Mouse (Mus musculus): ENCODE measurements around the gene Cenpo. TPM values are rescaled to one million over a fixed set of nuclear protein-coding genes. Genes with fewer than 3 reads are reported as not detected.

The Cenpo gene
- polyA plus RNA-seq, 1 experiment: 14.9 TPM

GRCm38 (mm10) chr12:4173108-4173790 is 60.8 kb downstream of the Cenpo start:
- Histone ChIP-seq H3K4me1 (ENCODE audit: control insufficient read depth, insufficient read depth, low read length) (no peaks in the 10 kb centered on the region), H3K27ac (ENCODE audit: control insufficient read depth, insufficient read depth, low read depth, low read length, poor library complexity) (no peak overlapping the region), H3K4me3 (replicated peaks; ENCODE audit: control insufficient read depth, low read depth, low read length) (no peak overlapping the region)
- WGBS: 92% methylated on average over 15 of the region's 15 CpGs
- TF ChIP-seq CTCF (IDR thresholded peaks at IDR 0.05; ENCODE audit: control insufficient read depth, insufficient read depth, low read length): no peak
- TF ChIP-seq POLR2A (IDR thresholded peaks at IDR 0.05; ENCODE audit: borderline replicate concordance, control insufficient read depth, low read depth, low read length): no peak

- 83% methylated on average over 5 of the region's 5 CpGs for WGBS
- H3K4me3 ChIP-seq (replicated peaks; ENCODE audit: control insufficient read depth, low read depth, low read length): no peak overlapping the region
- TF ChIP-seq POLR2A (IDR thresholded peaks at IDR 0.05; ENCODE audit: borderline replicate concordance, control insufficient read depth, low read depth, low read length) (no peak), CTCF (IDR thresholded peaks at IDR 0.05; ENCODE audit: control insufficient read depth, insufficient read depth, low read length) (no peak)
- H3K27ac ChIP-seq (ENCODE audit: control insufficient read depth, insufficient read depth, low read depth, low read length, poor library complexity): no peak overlapping the region
- H3K4me1 ChIP-seq (ENCODE audit: control insufficient read depth, insufficient read depth, low read length): no peaks in the 10 kb centered on the region
Measured at GRCm38 (mm10) chr12:4169622-4170021, 64.5 kb downstream of the Cenpo start.

- TF ChIP-seq CTCF (IDR thresholded peaks at IDR 0.05; ENCODE audit: control insufficient read depth, insufficient read depth, low read length): no peak
- no peak for TF ChIP-seq POLR2A (IDR thresholded peaks at IDR 0.05; ENCODE audit: borderline replicate concordance, control insufficient read depth, low read depth, low read length)
- Histone ChIP-seq H3K4me3 (replicated peaks; ENCODE audit: control insufficient read depth, low read depth, low read length) (no peak overlapping the region), H3K4me1 (ENCODE audit: control insufficient read depth, insufficient read depth, low read length) (no peaks in the 10 kb centered on the region), H3K27ac (ENCODE audit: control insufficient read depth, insufficient read depth, low read depth, low read length, poor library complexity) (no peak overlapping the region)
- WGBS: 82% methylated on average over 1 of the region's 1 CpGs
Measured at GRCm38 (mm10) chr12:4169058-4169457, 65.0 kb downstream of the Cenpo start.

DNA sequence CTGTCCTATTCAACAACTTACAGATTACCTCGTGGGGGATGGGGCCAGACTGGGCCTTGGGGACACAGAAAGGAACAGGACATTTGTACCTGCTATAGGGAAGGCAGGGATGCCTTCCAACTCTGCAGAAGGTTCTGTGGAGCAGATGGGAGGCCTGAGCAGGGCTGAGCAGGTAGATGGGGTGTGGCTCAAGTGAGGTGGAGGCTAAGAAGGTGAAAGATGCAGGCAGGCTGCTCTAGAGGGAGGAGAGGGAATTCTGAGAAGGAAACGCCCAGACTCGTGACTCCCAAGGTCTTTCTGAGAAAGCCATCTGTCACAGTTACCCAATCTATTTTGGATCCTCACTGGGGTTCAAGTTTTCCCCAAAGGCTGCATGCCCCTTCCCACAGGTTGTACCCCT is 67.1 kb downstream of the Cenpo start:
- TF ChIP-seq POLR2A (IDR thresholded peaks at IDR 0.05; ENCODE audit: borderline replicate concordance, control insufficient read depth, low read depth, low read length) (no peak), CTCF (IDR thresholded peaks at IDR 0.05; ENCODE audit: control insufficient read depth, insufficient read depth, low read length) (no peak)
- Histone ChIP-seq H3K4me3 (replicated peaks; ENCODE audit: control insufficient read depth, low read depth, low read length) (no peak overlapping the region), H3K27ac (ENCODE audit: control insufficient read depth, insufficient read depth, low read depth, low read length, poor library complexity) (no peak overlapping the region), H3K4me1 (ENCODE audit: control insufficient read depth, insufficient read depth, low read length) (no peaks in the 10 kb centered on the region)
- WGBS: 63% methylated on average over 3 of the region's 3 CpGs

- WGBS: 67% methylated on average over 2 of the region's 2 CpGs
- TF ChIP-seq CTCF (IDR thresholded peaks at IDR 0.05; ENCODE audit: control insufficient read depth, insufficient read depth, low read length) (no peak), POLR2A (IDR thresholded peaks at IDR 0.05; ENCODE audit: borderline replicate concordance, control insufficient read depth, low read depth, low read length) (no peak)
- no peaks in the 10 kb centered on the region; the same call in 1 of the 2 replicates for H3K4me1 ChIP-seq (ENCODE audit: control insufficient read depth, insufficient read depth, low read length)
- H3K4me3 ChIP-seq (replicated peaks; ENCODE audit: control insufficient read depth, low read depth, low read length): no peak overlapping the region
- no peak overlapping the region for H3K27ac ChIP-seq (ENCODE audit: control insufficient read depth, insufficient read depth, low read depth, low read length, poor library complexity)
Measured at GRCm38 (mm10) chr12:4162886-4163285, 71.2 kb downstream of the Cenpo start.

DNA sequence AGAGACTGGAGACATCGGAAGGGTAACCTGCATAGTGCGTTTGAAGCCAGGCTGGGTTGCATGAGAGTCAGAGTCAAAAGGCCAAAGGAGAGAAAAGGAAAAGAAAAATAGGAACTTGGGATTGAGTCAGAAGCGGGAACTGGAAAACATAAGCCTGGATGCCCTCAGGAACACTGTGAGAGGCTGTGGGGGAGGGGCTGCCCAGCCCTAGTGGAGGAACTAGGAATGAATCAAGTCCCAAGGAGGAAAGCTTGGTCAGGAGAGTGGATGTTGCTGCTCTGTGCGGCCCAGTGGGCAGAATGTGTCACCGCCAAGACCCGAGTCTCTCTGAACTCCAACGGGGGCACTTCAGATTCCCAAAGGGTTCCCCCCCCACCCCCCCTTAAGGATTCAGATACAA is 73.8 kb downstream of the Cenpo start:
- TF ChIP-seq POLR2A (IDR thresholded peaks at IDR 0.05; ENCODE audit: borderline replicate concordance, control insufficient read depth, low read depth, low read length) (no peak), CTCF (IDR thresholded peaks at IDR 0.05; ENCODE audit: control insufficient read depth, insufficient read depth, low read length) (no peak)
- Histone ChIP-seq H3K27ac (ENCODE audit: control insufficient read depth, insufficient read depth, low read depth, low read length, poor library complexity) (no peak overlapping the region), H3K4me1 (ENCODE audit: control insufficient read depth, insufficient read depth, low read length) (no peaks in the 10 kb centered on the region; the same call in 1 of the 2 replicates), H3K4me3 (replicated peaks; ENCODE audit: control insufficient read depth, low read depth, low read length) (no peak overlapping the region)
- 86% methylated on average over 7 of the region's 7 CpGs for WGBS

GRCm38 (mm10) chr12:4158868-4159632 is 75.0 kb downstream of the Cenpo start:
- Histone ChIP-seq H3K4me1 (ENCODE audit: control insufficient read depth, insufficient read depth, low read length) (no peaks in the 10 kb centered on the region; the same call in 1 of the 2 replicates), H3K27ac (ENCODE audit: control insufficient read depth, insufficient read depth, low read depth, low read length, poor library complexity) (no peak overlapping the region), H3K4me3 (replicated peaks; ENCODE audit: control insufficient read depth, low read depth, low read length) (no peak overlapping the region)
- no peak for TF ChIP-seq POLR2A (IDR thresholded peaks at IDR 0.05; ENCODE audit: borderline replicate concordance, control insufficient read depth, low read depth, low read length)
- no peak for TF ChIP-seq CTCF (IDR thresholded peaks at IDR 0.05; ENCODE audit: control insufficient read depth, insufficient read depth, low read length)
- 79% methylated on average over 7 of the region's 7 CpGs for WGBS

DNA sequence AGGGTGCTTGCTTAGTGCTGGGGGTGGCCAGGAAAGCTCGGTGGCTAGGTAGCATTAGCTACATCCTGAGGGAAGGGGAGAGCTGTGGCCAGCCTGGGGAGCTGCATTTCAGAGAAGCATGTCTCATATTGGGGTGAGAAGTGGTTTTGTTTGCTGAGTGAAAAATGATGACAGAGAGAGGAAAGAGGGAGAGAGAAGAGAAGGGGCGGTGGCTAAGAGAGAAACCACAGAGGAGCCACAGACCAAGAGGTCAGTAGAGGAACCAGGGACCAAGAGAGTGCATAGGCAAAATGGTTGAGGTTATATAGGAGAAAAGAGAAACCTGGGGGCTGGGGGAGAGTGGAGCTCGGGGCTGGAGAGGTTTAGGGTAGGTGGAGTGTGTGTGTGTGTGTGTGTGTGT is 75.9 kb downstream of the Cenpo start:
- H3K27ac ChIP-seq (ENCODE audit: control insufficient read depth, insufficient read depth, low read depth, low read length, poor library complexity): no peak overlapping the region
- WGBS: 8% methylated on average over 3 of the region's 3 CpGs

More for the DNA sequence above, 75.9 kb downstream of the Cenpo start:
- no peak overlapping the region for H3K4me3 ChIP-seq (replicated peaks; ENCODE audit: control insufficient read depth, low read depth, low read length)
- no peak for TF ChIP-seq CTCF (IDR thresholded peaks at IDR 0.05; ENCODE audit: control insufficient read depth, insufficient read depth, low read length)
- no peak for TF ChIP-seq POLR2A (IDR thresholded peaks at IDR 0.05; ENCODE audit: borderline replicate concordance, control insufficient read depth, low read depth, low read length)
- no peaks in the 10 kb centered on the region; the same call in 1 of the 2 replicates for H3K4me1 ChIP-seq (ENCODE audit: control insufficient read depth, insufficient read depth, low read length)
